Mouse (Mus musculus) E14TG2a.4 (cell line): ENCODE measurements around the gene Cped1.
A peak's percentile ranks its signal among the peaks of the same experiment; 100 is the strongest.

Experiments used
- H3K27me3 ChIP-seq: 2 replicates; pipeline ENCODE4 v1.6.1; 2014; ENCODE audit warnings: low read length, control low read depth; ENCODE audit not compliant: insufficient read depth
- H3K36me3 ChIP-seq: 2 replicates; pipeline ENCODE4 v1.6.1; 2014; ENCODE audit warnings: low read length, control low read depth; ENCODE audit not compliant: insufficient read depth
- H3K4me1 ChIP-seq: replicated peaks from 2 replicates; pipeline ENCODE4 v1.6.1; 2014; ENCODE audit warnings: low read depth, low read length, control low read depth
- H3K4me3 ChIP-seq: replicated peaks from 2 replicates; pipeline ENCODE4 v1.5.1; 2014; ENCODE audit warnings: mild to moderate bottlenecking, low read length
- H3K9me3 ChIP-seq: 2 replicates; pipeline ENCODE4 v1.6.1; 2014; ENCODE audit warnings: low read length, control low read depth
- CTCF ChIP-seq: conservative IDR thresholded peaks from 2 replicates; pipeline ENCODE4 v1.5.1; 2014; ENCODE audit warnings: low read length
- NANOG ChIP-seq: IDR thresholded peaks from 2 replicates; pipeline ENCODE4 v1.6.1; 2014; ENCODE audit warnings: borderline replicate concordance, low read length, mixed read lengths
- POU5F1 ChIP-seq: IDR thresholded peaks from 2 replicates; pipeline ENCODE4 v1.6.1; 2014; ENCODE audit warnings: low read length, borderline replicate concordance

Gene Cped1

DNA sequence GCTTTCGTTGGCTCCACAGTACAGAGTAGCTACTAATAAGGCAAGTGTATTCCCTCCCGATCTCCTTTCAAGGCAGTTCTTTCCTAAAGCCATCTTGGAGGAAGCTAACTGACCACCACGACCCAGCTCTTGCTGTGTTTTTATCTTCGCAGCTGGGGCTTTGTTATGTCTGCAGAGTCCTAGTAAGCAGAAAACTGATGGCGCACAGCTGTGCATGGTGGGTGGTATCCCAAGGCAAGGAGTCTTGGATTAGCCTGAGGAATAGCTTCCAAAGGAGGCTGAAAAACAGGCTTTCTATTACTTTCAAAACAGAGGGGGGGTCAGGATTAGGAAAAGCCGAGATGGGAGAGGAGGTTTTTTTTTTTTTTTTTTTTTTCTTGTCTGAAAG is 17.5 kb downstream of the Cped1 start:
- H3K36me3 ChIP-seq, result no peaks in the 10 kb centered on the region
- 0 out of 2 replicates have a peak overlapping the region, but pooled peaks have one; percentile 14 for H3K4me3 ChIP-seq
- peaks cover 44% of the 10 kb centered on the region for H3K4me1 ChIP-seq
- H3K27me3 ChIP-seq, result peaks cover 11% of the 10 kb centered on the region
- no peaks in the 10 kb centered on the region for H3K9me3 ChIP-seq
- TF ChIP-seq CTCF (no peak), NANOG (peak; percentile 58; the same call in 1 of the 2 replicates)

DNA sequence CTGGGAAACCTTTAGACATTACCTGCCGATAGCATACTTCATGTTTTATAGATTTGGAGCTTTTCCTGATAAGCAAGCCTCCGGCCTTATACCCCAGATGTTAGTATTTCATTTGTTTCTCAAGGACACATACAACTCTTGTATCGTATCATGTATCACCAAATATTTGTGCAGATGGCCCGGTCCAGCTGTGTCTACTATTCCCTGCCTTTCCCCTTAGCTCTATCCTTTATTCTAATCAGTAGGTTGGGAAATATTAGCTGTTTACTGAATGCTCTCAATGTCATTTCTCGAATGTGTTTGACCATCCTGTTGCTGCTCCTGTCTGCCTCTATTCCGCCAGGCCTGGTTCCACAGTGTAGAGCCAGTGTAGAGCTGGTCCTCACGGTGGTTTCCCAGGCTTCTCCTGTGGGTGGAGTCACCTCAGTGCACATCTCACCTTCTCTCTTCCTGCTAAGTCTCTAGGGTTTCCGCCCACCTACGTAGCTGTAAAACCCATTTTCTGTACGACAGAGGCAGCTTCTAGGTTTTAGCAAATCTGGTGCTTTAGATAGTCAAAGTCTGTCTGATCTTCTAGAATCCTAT is 18.3 kb downstream of the Cped1 start:
- TF ChIP-seq CTCF (no peak), POU5F1 (no peak), NANOG (no peak)
- Histone ChIP-seq H3K9me3 (no peaks in the 10 kb centered on the region), H3K27me3 (peaks cover 11% of the 10 kb centered on the region), H3K4me3 (no peak overlapping the region), H3K4me1 (peaks cover 41% of the 10 kb centered on the region), H3K36me3 (no peaks in the 10 kb centered on the region)

DNA sequence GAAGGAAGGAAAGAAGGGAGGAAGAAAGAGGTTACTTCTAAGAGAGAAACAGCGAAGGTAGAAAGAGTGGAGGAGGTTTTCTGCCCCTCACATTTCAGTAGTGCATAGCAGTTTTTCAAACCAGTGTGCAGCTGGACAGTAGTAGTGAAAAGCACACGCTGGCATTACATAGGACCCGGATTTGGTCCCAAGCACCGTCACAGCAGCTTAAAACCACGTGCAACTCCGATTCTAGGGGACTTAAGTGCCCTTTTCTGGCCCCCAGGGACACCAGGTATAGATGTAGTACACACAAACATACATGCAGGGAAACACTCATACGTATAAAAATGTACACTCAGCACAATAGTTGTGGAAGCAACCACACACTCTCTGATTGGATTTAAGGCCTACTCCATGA is 22.6 kb downstream of the Cped1 start:
- H3K27me3 ChIP-seq, result no peaks in the 10 kb centered on the region
- no peaks in the 10 kb centered on the region for H3K9me3 ChIP-seq
- H3K4me3 ChIP-seq, result no peak overlapping the region
- H3K4me1 ChIP-seq, result peaks cover 37% of the 10 kb centered on the region
- H3K36me3 ChIP-seq, result no peaks in the 10 kb centered on the region
- TF ChIP-seq CTCF (no peak), NANOG (no peak), POU5F1 (no peak)

DNA sequence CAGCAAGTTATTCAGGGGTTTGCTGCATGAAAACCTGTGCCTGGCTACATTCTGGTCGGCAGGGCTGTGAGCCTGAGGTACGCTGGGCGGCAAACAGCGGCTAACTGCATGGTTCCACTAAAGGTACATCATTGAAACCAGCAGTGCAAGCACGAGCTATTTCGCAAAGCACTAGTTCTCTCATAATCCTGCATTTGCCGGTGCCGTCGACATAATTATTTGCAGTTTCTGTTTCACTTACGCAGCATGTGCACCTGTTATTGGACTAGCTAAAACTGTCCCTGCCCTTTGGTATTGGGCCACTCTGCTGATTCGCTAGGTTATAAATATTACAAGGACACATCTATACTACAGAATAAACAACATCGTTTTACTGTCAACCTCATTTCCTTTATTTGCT is 24.5 kb downstream of the Cped1 start:
- no peaks in the 10 kb centered on the region for H3K27me3 ChIP-seq
- H3K4me3 ChIP-seq, result no peak overlapping the region
- H3K4me1 ChIP-seq, result peaks cover 37% of the 10 kb centered on the region
- no peak for TF ChIP-seq POU5F1
- TF ChIP-seq CTCF, result no peak
- no peak for TF ChIP-seq NANOG
- H3K36me3 ChIP-seq, result no peaks in the 10 kb centered on the region
- H3K9me3 ChIP-seq, result no peaks in the 10 kb centered on the region

DNA sequence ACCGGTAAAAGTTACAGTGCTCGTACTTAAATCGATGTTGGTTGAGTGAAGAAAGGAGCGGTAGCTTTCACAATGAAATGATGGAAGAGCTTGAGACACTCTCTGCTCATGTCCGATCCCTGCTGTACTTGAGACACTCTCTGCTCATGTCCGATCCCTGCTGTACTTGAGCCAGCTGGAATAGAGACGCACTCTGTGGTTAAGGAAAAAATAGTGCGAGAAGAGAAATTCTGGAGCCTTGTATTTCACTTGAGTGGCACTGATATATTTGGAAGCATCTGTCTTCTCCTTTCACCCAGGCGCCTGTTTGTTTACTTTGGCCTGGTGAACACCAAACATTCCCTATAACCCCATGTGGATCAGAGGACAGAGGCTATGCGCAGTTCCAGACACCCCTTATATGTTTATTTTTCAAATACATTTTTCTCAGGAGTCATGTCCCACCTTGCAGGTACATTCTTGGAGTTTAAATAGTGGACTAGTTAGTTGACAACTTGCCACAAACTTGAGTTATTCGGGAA is 25.1 kb downstream of the Cped1 start:
- Histone ChIP-seq H3K36me3 (no peaks in the 10 kb centered on the region), H3K4me1 (peaks cover 37% of the 10 kb centered on the region), H3K4me3 (no peak overlapping the region), H3K27me3 (no peaks in the 10 kb centered on the region), H3K9me3 (no peaks in the 10 kb centered on the region)
- TF ChIP-seq POU5F1 (no peak), CTCF (no peak), NANOG (no peak)

DNA sequence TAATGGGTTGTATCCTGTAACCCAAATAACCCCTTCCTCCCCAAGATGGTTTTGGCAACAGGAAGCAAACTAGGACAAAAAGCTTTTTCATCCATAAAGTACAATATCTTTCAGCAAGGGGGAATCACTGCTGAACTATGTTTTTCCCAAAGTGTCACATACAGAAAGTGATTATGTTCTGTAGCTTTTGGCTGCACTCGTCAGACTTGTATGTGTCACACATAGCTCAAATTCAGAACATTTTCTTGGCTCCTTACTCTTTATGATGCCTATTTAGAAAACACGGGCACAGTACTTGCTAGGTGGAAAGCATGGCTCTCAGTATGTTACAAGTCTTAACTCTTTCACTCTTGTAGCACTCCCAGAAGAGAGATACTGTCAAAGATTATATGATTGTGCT is 25.8 kb downstream of the Cped1 start:
- Histone ChIP-seq H3K4me3 (no peak overlapping the region), H3K4me1 (peaks cover 36% of the 10 kb centered on the region), H3K36me3 (no peaks in the 10 kb centered on the region), H3K9me3 (no peaks in the 10 kb centered on the region), H3K27me3 (no peaks in the 10 kb centered on the region)
- TF ChIP-seq POU5F1, result no peak
- TF ChIP-seq NANOG, result no peak
- no peak for TF ChIP-seq CTCF

DNA sequence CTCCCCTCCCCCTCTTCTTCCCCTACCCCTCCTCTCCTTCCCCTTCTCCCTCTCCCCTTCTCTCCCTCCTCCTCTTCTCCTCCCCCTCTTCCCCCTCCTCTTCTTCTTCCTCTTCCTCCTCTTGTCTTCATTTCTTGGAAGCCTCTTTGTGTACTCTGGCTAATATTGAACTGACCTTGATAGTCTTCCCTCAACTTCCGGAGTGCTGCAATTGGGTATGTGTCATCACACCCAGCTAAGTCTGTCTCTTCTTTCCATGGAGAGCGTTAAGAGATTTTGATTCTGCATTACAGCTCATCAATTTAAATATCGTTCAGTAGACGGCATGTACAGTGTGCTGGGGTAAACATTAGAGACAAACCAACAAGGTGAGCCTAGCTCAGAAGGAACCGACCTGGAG is 26.4 kb downstream of the Cped1 start:
- TF ChIP-seq CTCF, result no peak
- TF ChIP-seq NANOG, result no peak
- TF ChIP-seq POU5F1, result no peak
- no peak overlapping the region for H3K4me3 ChIP-seq
- H3K4me1 ChIP-seq, result peaks cover 32% of the 10 kb centered on the region

DNA sequence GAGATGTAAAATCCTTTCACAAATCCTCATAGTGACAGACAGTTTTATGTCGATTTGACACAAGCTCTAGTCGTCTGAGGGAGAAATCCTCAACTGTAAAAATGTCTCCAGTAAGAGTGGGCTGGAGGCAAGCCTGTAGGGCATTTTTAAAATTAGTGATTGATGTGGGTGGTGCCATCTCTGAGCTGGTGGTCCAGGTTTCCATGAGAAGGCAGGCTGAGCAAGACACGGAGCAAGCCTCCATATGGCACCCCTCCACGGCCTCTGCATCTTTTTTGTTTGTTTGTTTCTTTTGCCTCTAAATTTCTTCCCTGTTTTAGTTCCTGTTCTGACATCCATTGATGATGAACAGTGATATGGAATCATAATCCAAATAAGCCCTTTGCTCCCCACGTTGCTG is 26.8 kb downstream of the Cped1 start:
- Histone ChIP-seq H3K4me3 (no peak overlapping the region), H3K9me3 (no peaks in the 10 kb centered on the region), H3K27me3 (no peaks in the 10 kb centered on the region), H3K4me1 (peaks cover 32% of the 10 kb centered on the region), H3K36me3 (no peaks in the 10 kb centered on the region)
- TF ChIP-seq CTCF (no peak), POU5F1 (no peak), NANOG (no peak)

More for the DNA sequence above, 26.4 kb downstream of the Cped1 start:
- Histone ChIP-seq H3K36me3 (no peaks in the 10 kb centered on the region), H3K9me3 (no peaks in the 10 kb centered on the region), H3K27me3 (no peaks in the 10 kb centered on the region)

DNA sequence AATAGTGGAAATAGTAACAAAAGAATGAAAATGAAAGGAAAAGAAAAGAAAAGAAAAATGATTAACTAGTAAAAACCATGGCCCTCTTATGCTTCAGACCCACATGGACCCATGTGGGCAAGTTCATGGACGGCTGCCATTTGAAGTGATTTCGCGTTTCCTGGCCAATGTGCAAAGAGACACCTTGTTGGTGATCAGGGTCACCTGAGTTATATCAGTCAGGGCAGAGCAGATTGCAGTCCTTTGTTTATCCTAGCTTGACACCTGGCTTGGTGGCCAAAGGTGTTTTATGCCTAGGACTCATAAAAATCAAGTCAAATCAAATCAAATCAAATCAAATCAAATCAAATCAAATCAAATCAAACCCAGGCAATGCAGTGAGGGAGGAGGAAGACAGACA is 27.7 kb downstream of the Cped1 start:
- Histone ChIP-seq H3K36me3 (no peaks in the 10 kb centered on the region), H3K4me3 (no peak overlapping the region), H3K4me1 (peaks cover 31% of the 10 kb centered on the region), H3K27me3 (no peaks in the 10 kb centered on the region), H3K9me3 (no peaks in the 10 kb centered on the region)
- no peak for TF ChIP-seq CTCF
- no peak for TF ChIP-seq NANOG
- no peak for TF ChIP-seq POU5F1
